9 mouse cellular contexts compared by ENCODE assay signal in genomic region chr1:189879212-189879611, GRCm38 (mm10). TPM values are rescaled to one million over a fixed set of nuclear protein-coding genes. Genes with fewer than 3 reads are reported as not detected.
DNase-seq lines count a peak whose midpoint lies in the region; ATAC-seq and TF ChIP-seq lines count a peak whose summit lies in the region.
"Had no signal": no experiment of that assay in that cellular context is flagged by ENCODE, and none has a peak within 500 bp of the region (broad histone marks: within the 10 kb centered on the region; RNA-seq: fewer than 3 reads in every experiment).

No protein-coding gene starts in this region.

- TF ChIP-seq EP300 in liver, postnatal 0 days (IDR thresholded peaks at IDR 0.05; ENCODE audit: low read depth), result no peak

- peak overlapping the region; percentile 71 for H3K27ac ChIP-seq in heart, embryonic 11.5 days (ENCODE audit: low read depth, low read length)
- no peak overlapping the region for H3K27ac ChIP-seq in liver, postnatal 0 days (ENCODE audit: low read depth)
- peak overlapping the region; percentile 65 for H3K27ac ChIP-seq in limb, embryonic 15.5 days

- H3K4me1 ChIP-seq in heart, embryonic 11.5 days (ENCODE audit: control insufficient read depth, insufficient read depth, low read length), result peaks cover 39% of the 10 kb centered on the region
- no peaks in the 10 kb centered on the region for H3K4me1 ChIP-seq in liver, postnatal 0 days (ENCODE audit: insufficient read depth)
- peaks cover 46% of the 10 kb centered on the region for H3K4me1 ChIP-seq in limb, embryonic 15.5 days

- no peak overlapping the region for H3K9ac ChIP-seq in heart, embryonic 11.5 days (ENCODE audit: low read depth, low read length)
- H3K9ac ChIP-seq in liver, postnatal 0 days (replicated peaks), result no peak overlapping the region
- H3K9ac ChIP-seq in limb, embryonic 15.5 days, result no peak overlapping the region

- ATAC-seq in heart, embryonic 11.5 days (replicated peaks; ENCODE audit: insufficient number of reproducible peaks, low FRiP score, low TSS enrichment), result 0 out of 2 replicates have a peak, but pooled peaks have one; percentile 12
- ATAC-seq in liver, postnatal 0 days, result no peak
- no peak for ATAC-seq in limb, embryonic 15.5 days (ENCODE audit: insufficient number of reproducible peaks, low FRiP score, low TSS enrichment, low read depth)

- peak; percentile 37 for TF ChIP-seq CTCF in liver, postnatal 0 days (IDR thresholded peaks at IDR 0.05; ENCODE audit: low read depth)
- peak; percentile 10; the same call in 1 of the 2 replicates for TF ChIP-seq CTCF in brain, embryonic 14.5 days (IDR thresholded peaks at IDR 0.05; ENCODE audit: borderline replicate concordance, extremely low read depth, insufficient read depth, insufficient read length)

- 64% methylated on average over 2 of the region's 2 CpGs for WGBS in heart, embryonic 11.5 days (ENCODE audit: insufficient replicate concordance)
- WGBS in liver, postnatal 0 days (ENCODE audit: insufficient replicate concordance), result 57% methylated on average over 2 of the region's 2 CpGs
- 50% methylated on average over 2 of the region's 2 CpGs for WGBS in limb, embryonic 15.5 days

- no peak overlapping the region for H3K4me2 ChIP-seq in heart, embryonic 11.5 days
- no peak overlapping the region for H3K4me2 ChIP-seq in liver, postnatal 0 days (ENCODE audit: low read depth, low read length)
- no peak overlapping the region for H3K4me2 ChIP-seq in limb, embryonic 15.5 days

- H3K27me3 ChIP-seq in heart, embryonic 11.5 days (ENCODE audit: control insufficient read depth, insufficient read depth, low read length), result no peaks in the 10 kb centered on the region
- H3K27me3 ChIP-seq in liver, postnatal 0 days (ENCODE audit: insufficient read depth, low read length), result no peaks in the 10 kb centered on the region
- no peaks in the 10 kb centered on the region for H3K27me3 ChIP-seq in limb, embryonic 15.5 days

- peaks cover 3% of the 10 kb centered on the region; the same call in 1 of the 2 replicates for H3K36me3 ChIP-seq in heart, embryonic 11.5 days (ENCODE audit: control insufficient read depth, insufficient read depth, low read length)
- no peaks in the 10 kb centered on the region; the same call in 1 of the 2 replicates for H3K36me3 ChIP-seq in liver, postnatal 0 days (replicated peaks; ENCODE audit: insufficient read depth, low read length)
- peaks cover 9% of the 10 kb centered on the region; the same call in 1 of the 2 replicates for H3K36me3 ChIP-seq in limb, embryonic 15.5 days

- no peak for TF ChIP-seq POLR2A in brain, embryonic 14.5 days (IDR thresholded peaks at IDR 0.05; ENCODE audit: borderline replicate concordance, extremely low read depth, insufficient read depth, insufficient read length, poor library complexity, severe bottlenecking)

- H3K9me3 ChIP-seq in heart, embryonic 11.5 days (replicated peaks; ENCODE audit: control insufficient read depth, low read length), result no peaks in the 10 kb centered on the region
- no peaks in the 10 kb centered on the region for H3K9me3 ChIP-seq in liver, postnatal 0 days (ENCODE audit: low read length)
- H3K9me3 ChIP-seq in limb, embryonic 15.5 days, result no peaks in the 10 kb centered on the region

- H3K4me3 ChIP-seq in heart, embryonic 11.5 days (ENCODE audit: low read depth, low read length), result no peak overlapping the region
- no peak overlapping the region for H3K4me3 ChIP-seq in liver, postnatal 0 days (ENCODE audit: low read depth, low read length)
- no peak overlapping the region for H3K4me3 ChIP-seq in limb, embryonic 15.5 days

- no peak for DNase-seq in heart, adult 9 months (ENCODE audit: low spot score in 2 of 2)
- DNase-seq in liver, postnatal 0 days, result no peak
- no peak for DNase-seq in liver
- DNase-seq in brain, embryonic 14.5 days (ENCODE audit: low read depth), result no peak
- no peak for DNase-seq in right cerebral cortex, postnatal 36 days (ENCODE audit: low spot score in 2 of 2)
- no peak for DNase-seq in embryo, embryonic 11 days
- DNase-seq: cerebellum, adult 11 months had no signal

RNA-seq across cellular contexts. Expression of gene Smyd2, which starts 43.0 kb away (rescaled TPM):
- 150 and 161 TPM in 2 replicates for polyA plus RNA-seq in heart, embryonic 11.5 days (2014; fragmentation: Nextera tagmentation; extraction: Ambion mirVana)
- polyA plus RNA-seq in liver, postnatal 0 days (2015; fragmentation: Nextera tagmentation; extraction: Ambion mirVana), result 21.4 and 23.3 TPM in 2 replicates
- 70.1 and 84.7 TPM in 2 replicates for polyA plus RNA-seq in brain, embryonic 14.5 days (2012; rRNA removed)
- 84.2 and 90.6 TPM in 2 replicates for polyA plus RNA-seq in limb, embryonic 15.5 days (2015; fragmentation: Nextera tagmentation; extraction: Ambion mirVana)
